Mouse (Mus musculus): ENCODE measurements around the gene 9130008F23Rik.

The 9130008F23Rik gene

GRCm38 (mm10) chr17:40879924-40880691, at the start of gene 9130008F23Rik:
Gene 9130008F23Rik (minus strand): TSS chr17:40880559.
- DNase-seq (ENCODE audit: low spot score in 2 of 2) = peak; percentile 45 to 60

GRCm38 (mm10) chr17:40915499-40915898, 35.1 kb upstream of the 9130008F23Rik start:
- DNase-seq (ENCODE audit: low spot score in 2 of 2) = no peak

- no peak for DNase-seq (ENCODE audit: low spot score in 2 of 2)
Measured at GRCm38 (mm10) chr17:40914250-40914649, 33.9 kb upstream of the 9130008F23Rik start, which contains the start of gene Glyatl3. Gene Glyatl3 (minus strand): TSS chr17:40914350.

- DNase-seq (ENCODE audit: low spot score in 2 of 2) = no peak
Measured at GRCm38 (mm10) chr17:40904721-40905154, 24.4 kb upstream of the 9130008F23Rik start.

- DNase-seq (ENCODE audit: low spot score in 2 of 2) = no peak
Measured at GRCm38 (mm10) chr17:40904056-40904597, 23.8 kb upstream of the 9130008F23Rik start.

GRCm38 (mm10) chr17:40903345-40903744, 23.0 kb upstream of the 9130008F23Rik start:
- no peak for DNase-seq (ENCODE audit: low spot score in 2 of 2)

GRCm38 (mm10) chr17:40899783-40900363, 19.5 kb upstream of the 9130008F23Rik start:
- no peak for DNase-seq (ENCODE audit: low spot score in 2 of 2)

- no peak for DNase-seq (ENCODE audit: low spot score in 2 of 2)
Measured at GRCm38 (mm10) chr17:40896863-40897262, 16.5 kb upstream of the 9130008F23Rik start.

- no peak for DNase-seq (ENCODE audit: low spot score in 2 of 2)
Measured at GRCm38 (mm10) chr17:40887849-40888536, 7.6 kb upstream of the 9130008F23Rik start.

GRCm38 (mm10) chr17:40885155-40885554, 4.8 kb upstream of the 9130008F23Rik start:
- DNase-seq (ENCODE audit: low spot score in 2 of 2) = no peak

- DNase-seq (ENCODE audit: low spot score in 2 of 2) = no peak
Measured at GRCm38 (mm10) chr17:40882172-40882571, 1.8 kb upstream of the 9130008F23Rik start.

GRCm38 (mm10) chr17:40879528-40879923, 833 bp downstream of the 9130008F23Rik start:
- DNase-seq (ENCODE audit: low spot score in 2 of 2) = no peak

- DNase-seq (ENCODE audit: low spot score in 2 of 2) = no peak
Measured at GRCm38 (mm10) chr17:40877741-40878140, 2.6 kb downstream of the 9130008F23Rik start.

GRCm38 (mm10) chr17:40875568-40875967, 4.8 kb downstream of the 9130008F23Rik start:
- no peak for DNase-seq (ENCODE audit: low spot score in 2 of 2)

GRCm38 (mm10) chr17:40874701-40875100, 5.7 kb downstream of the 9130008F23Rik start:
- DNase-seq (ENCODE audit: low spot score in 2 of 2) = no peak

GRCm38 (mm10) chr17:40873582-40874011, 6.8 kb downstream of the 9130008F23Rik start:
- DNase-seq (ENCODE audit: low spot score in 2 of 2) = no peak

GRCm38 (mm10) chr17:40872626-40873025, 7.7 kb downstream of the 9130008F23Rik start:
- no peak for DNase-seq (ENCODE audit: low spot score in 2 of 2)

- DNase-seq (ENCODE audit: low spot score in 2 of 2) = no peak
Measured at GRCm38 (mm10) chr17:40868952-40869747, 11.2 kb downstream of the 9130008F23Rik start.

GRCm38 (mm10) chr17:40855065-40855464, 25.3 kb downstream of the 9130008F23Rik start:
- DNase-seq (ENCODE audit: low spot score in 2 of 2) = no peak

GRCm38 (mm10) chr17:40837308-40837707, 43.1 kb downstream of the 9130008F23Rik start:
- no peak for DNase-seq (ENCODE audit: low spot score in 2 of 2)

- DNase-seq (ENCODE audit: low spot score in 2 of 2) = no peak
Measured at GRCm38 (mm10) chr17:40831870-40832269, 48.5 kb downstream of the 9130008F23Rik start.
